Mouse (Mus musculus) c-Kit-negative CD71-positive TER-119-positive erythroid progenitor cells, embryonic 14.5 days (primary cell): ENCODE measurements around the gene Mcm5.

Experiments used
- DNase-seq: peaks from one replicate; pipeline ENCODE4 v3.0.0-alpha.2; 2013; ENCODE audit warnings: low read depth, low spot score

Mcm5 gene

GRCm38 (mm10) chr8:75157471-75158230 is 48.3 kb downstream of the Mcm5 start:
- no peak for DNase-seq

- no peak for DNase-seq
Measured at GRCm38 (mm10) chr8:75169363-75169762, 60.0 kb downstream of the Mcm5 start.

GRCm38 (mm10) chr8:75172009-75172685 is 62.8 kb downstream of the Mcm5 start:
- no peak for DNase-seq
